Mouse (Mus musculus) left cerebral cortex, adult 2 months (tissue): ENCODE data around the gene Tmem82. TPM values are rescaled to one million over a fixed set of nuclear protein-coding genes. Genes with fewer than 3 reads are reported as not detected.

Source experiments
- DNase-seq, 2 experiments: peaks; one replicate each; pipeline ENCODE4 v3.0.0; 2021 to 2022; ENCODE audit warnings: low spot score in 2 of 2, mixed read lengths in 1 of 2; ENCODE audit errors: extremely low spot score in 1 of 2
- H3K27ac ChIP-seq: fragments of 200-600 bp; 2 replicates; pipeline ENCODE4 v1.8.1; 2022
- H3K4me3 ChIP-seq: fragments of 200-600 bp; 2 replicates; pipeline ENCODE4 v1.8.1; 2022
- CTCF ChIP-seq: fragments of 200-600 bp; IDR thresholded peaks from 2 replicates; pipeline ENCODE4 v1.8.1; 2022; ENCODE audit warnings: antibody characterized with exemption, mild to moderate bottlenecking, moderate library complexity
- intact Hi-C: fragments of 180-260 bp; cut with DNase I; formaldehyde crosslinking; loops from one replicate; pipeline ENCODE4 v1.15.1; 2025
- total RNA-seq, 2 experiments: library from RNA; stranded (reverse); gene quantifications; 2 replicates each; pipeline ENCODE4 v1.2.3; 2021

The Tmem82 gene
- total RNA-seq, 2 experiments from 2014 or later: 0.30 to 1.1 TPM

DNA sequence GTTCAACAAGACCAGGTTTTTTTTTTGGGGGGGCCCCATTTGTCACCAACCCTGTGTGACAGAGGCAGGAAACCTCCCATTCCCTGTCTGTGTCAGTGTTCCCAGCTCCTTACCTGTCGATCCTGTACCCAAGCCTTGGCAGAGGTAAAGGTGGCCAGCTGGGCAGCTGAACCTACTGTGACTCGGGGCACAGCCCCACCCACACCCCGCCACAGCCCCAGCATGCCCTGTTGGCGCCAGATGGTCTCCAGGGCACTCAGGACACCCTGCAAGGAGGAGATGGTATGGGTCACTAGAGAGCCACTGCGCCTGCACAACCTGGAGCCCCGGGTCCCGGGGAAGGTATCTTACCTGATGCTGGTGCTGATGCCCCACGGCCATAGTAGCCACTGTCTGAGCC is 3.7 kb upstream of the Tmem82 start:
- no peak for TF ChIP-seq CTCF
- no peak overlapping the region for H3K27ac ChIP-seq
- intact Hi-C loops: no loop called here
- no peak overlapping the region for H3K4me3 ChIP-seq
- no peak for DNase-seq

DNA sequence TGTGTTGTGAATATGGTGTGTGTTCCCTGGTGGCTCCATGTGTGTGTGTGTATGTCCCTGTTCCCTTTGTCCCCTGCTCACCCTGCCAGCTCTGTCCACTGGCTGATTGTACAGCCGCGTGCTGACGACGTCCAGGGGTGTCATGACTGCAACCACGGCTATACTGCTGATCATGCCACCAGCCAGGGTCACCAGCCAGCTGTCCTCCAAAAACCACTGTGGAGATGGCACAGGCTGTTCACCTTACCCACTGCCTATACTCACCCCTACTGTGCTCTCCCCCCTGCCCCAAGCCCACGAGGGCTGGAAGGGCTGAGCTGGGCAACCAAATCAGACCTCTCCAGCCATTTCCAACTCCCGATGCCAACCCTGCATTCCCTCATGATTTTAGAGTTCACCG is 2.9 kb upstream of the Tmem82 start:
- no peak overlapping the region for H3K4me3 ChIP-seq
- intact Hi-C loops: no loop called here
- TF ChIP-seq CTCF: no peak
- no peak for DNase-seq
- H3K27ac ChIP-seq: no peak overlapping the region

DNA sequence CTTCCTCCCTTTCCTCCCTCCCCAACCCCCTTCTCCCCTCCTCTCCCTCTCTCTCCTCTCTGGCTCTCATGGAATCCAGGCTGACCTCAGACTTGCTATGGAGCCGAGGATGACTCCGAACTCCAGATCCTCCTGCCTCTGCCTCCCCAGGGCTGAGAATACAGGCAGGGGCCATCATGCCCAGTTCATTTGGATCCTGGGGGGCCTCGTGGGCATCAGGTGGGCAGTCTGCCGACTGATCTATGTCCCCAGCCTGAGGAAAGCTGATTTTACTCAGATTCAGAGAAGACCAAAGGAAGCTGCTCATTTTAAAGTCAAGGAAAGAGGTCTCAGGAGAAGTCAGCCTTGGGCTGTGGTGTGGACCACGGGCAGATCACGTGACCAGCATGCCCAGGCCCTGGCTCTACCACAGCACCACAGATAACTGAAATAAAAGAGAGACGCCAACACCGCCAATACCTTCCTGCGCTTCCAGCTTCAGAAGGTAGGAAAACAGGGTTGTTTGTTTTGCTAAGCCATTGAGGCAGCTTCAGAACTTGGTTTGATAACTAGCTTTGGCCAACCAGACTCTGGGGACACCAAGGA is 958 bp upstream of the Tmem82 start:
- intact Hi-C loops: loop anchor here (2.0 kb wide), 1 partner anchor 233 kb away; no protein-coding TSS in a partner anchor
- TF ChIP-seq CTCF: no peak
- H3K27ac ChIP-seq: no peak overlapping the region
- no peak for DNase-seq
- no peak overlapping the region for H3K4me3 ChIP-seq

DNA sequence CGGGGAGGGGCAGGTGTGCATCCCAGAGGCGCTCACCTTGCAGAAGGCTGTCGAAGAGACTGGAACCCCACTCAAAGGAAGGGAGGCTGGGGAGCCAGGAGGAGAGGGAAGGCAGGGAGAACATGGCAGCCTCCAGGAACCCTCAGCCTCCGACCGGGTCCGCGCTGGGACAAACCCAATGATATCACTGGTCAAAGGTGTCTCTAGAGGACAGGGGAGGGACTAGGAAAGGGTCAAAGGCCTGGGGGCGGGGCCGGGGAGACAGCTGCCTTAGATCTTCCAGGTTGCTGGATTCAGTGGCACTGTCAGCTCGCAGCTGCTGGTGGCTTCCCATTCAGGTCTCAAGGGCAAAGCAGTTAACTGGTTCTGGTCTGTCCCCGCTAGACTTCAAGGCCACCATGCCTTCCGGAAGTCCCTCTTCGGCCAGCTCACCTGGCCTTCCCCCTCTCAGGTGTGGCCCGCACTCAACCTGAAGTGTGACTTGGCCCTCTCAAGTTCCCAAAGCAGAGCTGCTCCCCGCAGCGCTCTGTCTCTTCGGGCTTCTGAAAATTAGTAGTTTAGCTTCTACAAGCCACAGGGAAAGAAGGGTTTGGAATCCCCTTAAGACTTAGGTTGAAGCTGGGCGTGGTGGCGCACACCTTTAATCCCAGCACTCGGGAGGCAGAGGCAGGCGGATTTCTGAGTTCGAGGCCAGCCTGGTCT is 419 bp downstream of the Tmem82 start:
- no peak for TF ChIP-seq CTCF
- intact Hi-C loops: loop anchor here (2.0 kb wide), 1 partner anchor 235 kb away; no protein-coding TSS in a partner anchor
- Histone ChIP-seq H3K27ac (no peak overlapping the region), H3K4me3 (no peak overlapping the region)
- no peak for DNase-seq

GRCm38 (mm10) chr4:141617299-141617698 is 1.1 kb downstream of the Tmem82 start:
- H3K4me3 ChIP-seq: no peak overlapping the region
- DNase-seq: peak; percentile 52 to 58
- intact Hi-C loops: no loop called here
- TF ChIP-seq CTCF: peak; percentile 48
- no peak overlapping the region for H3K27ac ChIP-seq

DNA sequence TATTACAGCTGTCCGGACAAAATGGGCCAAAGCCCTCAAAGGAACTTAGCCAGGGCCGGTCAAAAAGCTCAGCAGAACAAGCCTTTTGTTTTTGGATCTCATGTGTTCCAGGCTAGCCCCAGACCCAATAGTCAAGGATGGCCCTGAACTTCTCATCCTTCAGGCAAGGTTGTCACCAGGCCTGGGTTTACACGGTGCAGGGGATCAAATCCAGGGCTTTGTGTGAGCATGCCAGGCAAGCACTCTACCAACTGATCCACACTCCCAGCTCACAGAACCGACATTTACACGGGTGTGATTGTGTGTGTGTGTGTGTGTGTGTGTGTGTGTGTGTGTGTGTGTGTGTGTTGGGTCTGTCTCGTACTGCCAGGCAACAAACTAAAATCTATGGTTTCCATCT is 1.6 kb downstream of the Tmem82 start:
- Histone ChIP-seq H3K4me3 (no peak overlapping the region), H3K27ac (no peak overlapping the region)
- no peak for TF ChIP-seq CTCF
- intact Hi-C loops: no loop called here
- DNase-seq: no peak

DNA sequence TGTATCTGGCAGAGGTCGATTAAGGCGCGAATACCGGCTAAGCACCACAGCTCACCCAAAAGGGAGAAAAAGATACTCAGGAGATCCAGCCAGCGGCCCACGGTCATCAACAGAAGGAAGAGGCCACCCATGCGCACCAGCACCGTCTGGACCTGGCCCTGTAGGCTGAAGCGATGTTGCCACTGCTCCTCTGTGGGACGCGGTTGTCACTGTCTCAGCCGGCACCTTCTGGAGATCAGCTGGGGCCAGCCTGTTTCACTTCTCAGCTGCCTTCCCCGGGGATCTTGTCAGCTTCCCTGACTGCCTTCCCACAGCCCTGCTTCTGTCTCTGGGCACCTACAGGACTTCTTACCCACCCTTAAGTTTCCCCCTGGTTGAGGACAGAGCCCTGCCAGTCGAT is 3.5 kb downstream of the Tmem82 start:
- no peak for DNase-seq
- Histone ChIP-seq H3K4me3 (no peak overlapping the region), H3K27ac (no peak overlapping the region)
- no peak for TF ChIP-seq CTCF
- intact Hi-C loops: no loop called here

- intact Hi-C loops: no loop called here
- Histone ChIP-seq H3K4me3 (no peak overlapping the region), H3K27ac (no peak overlapping the region)
- no peak for DNase-seq
- no peak for TF ChIP-seq CTCF
Measured at GRCm38 (mm10) chr4:141609538-141609937, 8.9 kb downstream of the Tmem82 start.

- no peak within 1 kb of the TSS for H3K4me3 ChIP-seq
- intact Hi-C loops: no loop called here
- no peak within 1 kb of the TSS for H3K27ac ChIP-seq
- no peak for DNase-seq
- no peak for TF ChIP-seq CTCF
Measured at GRCm38 (mm10) chr4:141605861-141606260, 12.6 kb downstream of the Tmem82 start, which contains the start of gene Fblim1. Gene Fblim1, minus strand, starts transcription at chr4:141606096.

DNA sequence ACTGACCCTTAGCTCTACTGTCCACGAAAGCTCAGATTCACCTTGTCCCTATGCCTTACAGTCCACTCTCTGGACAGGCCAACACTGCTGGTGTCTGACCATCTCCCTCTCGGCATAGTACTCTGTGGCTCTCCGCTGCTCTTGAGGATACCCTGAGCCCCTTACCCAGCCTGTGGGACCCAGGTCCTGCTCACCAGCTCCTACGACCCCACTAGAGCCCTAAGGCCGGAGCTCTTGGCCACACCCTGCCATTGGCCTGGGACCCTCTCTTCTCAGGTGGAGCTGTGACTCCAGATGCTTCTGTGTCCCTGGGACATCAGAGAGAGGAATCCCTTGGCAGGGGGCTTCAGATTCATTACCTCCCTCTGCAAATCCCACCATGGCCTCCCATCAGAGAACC is 13.0 kb downstream of the Tmem82 start:
- DNase-seq: no peak
- no peak for TF ChIP-seq CTCF
- Histone ChIP-seq H3K4me3 (no peak overlapping the region), H3K27ac (no peak overlapping the region)
- intact Hi-C loops: no loop called here

DNA sequence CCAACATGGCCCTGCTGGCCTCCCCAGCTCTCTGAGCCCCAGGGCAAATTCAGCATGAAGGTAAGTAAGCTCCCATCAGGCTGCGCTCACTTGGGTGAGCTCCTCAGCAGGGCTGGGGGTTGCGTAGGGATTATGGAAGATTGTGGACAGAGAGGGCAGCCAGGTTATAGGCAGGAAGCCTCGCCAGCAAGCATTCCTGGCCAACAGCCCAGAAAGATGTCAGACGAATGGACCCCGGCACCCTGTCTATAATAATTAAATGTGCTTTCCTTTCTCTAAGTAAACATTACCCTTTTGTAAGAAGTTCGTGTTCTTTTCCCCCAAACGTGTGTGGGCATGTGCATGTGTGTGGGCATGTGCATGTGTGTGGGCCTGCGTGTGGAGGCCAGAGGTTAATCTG is 13.9 kb downstream of the Tmem82 start:
- H3K27ac ChIP-seq: no peak overlapping the region
- DNase-seq: no peak
- intact Hi-C loops: no loop called here
- H3K4me3 ChIP-seq: no peak overlapping the region
- TF ChIP-seq CTCF: no peak

DNA sequence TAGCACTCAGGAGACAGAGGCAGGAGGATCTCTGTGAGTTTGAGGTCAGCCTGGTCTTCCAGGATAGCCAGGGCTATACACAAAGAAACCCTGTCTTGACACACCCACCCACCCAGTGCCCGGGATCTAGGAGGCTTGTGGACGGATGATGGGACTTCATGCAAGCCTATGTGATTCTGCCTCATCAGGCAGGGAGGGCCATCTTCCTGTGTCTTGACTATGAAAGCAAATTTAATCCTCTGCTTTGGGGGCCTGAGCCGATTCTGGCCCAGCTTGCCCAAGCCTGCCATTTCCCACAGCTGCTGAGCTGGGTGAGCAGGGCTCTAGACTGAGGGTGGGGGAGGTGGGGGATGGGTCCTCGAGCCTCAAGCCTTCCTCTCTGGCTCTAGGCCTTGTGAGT is 14.5 kb downstream of the Tmem82 start:
- no peak overlapping the region for H3K27ac ChIP-seq
- TF ChIP-seq CTCF: no peak
- no peak for DNase-seq
- intact Hi-C loops: no loop called here
- H3K4me3 ChIP-seq: no peak overlapping the region
